ENCODE assay signal across 8 mouse cellular contexts in the genomic region with DNA sequence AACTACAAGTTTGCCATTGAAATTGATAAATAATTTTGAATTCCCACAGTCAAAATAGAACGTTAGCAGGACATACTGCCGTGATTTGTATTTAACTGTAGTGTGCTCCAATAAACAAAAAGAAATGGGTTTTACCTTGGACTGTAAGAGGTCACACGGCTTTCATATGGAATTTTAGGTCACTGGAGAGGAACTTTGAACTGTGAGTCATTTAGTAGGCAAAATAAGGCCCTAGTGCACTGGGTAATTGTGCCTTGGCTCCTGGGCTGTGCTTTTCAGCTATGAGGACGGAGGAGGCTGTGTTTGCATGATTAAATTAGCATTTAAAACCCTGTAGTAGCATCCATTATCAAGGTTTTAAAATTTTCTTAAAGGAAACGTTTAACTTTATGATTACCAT. TPM values are rescaled to one million over a fixed set of nuclear protein-coding genes. Genes with fewer than 3 reads are reported as not detected.
DNase-seq lines count a peak whose midpoint lies in the region; ATAC-seq lines count a peak whose summit lies in the region.

No protein-coding gene starts in this region.

- no peaks in the 10 kb centered on the region for H3K36me3 ChIP-seq in neural tube, embryonic 11.5 days (ENCODE audit: control insufficient read depth, insufficient read depth, low read length)
- no peaks in the 10 kb centered on the region for H3K36me3 ChIP-seq in limb, embryonic 13.5 days
- no peaks in the 10 kb centered on the region for H3K36me3 ChIP-seq in stomach, embryonic 15.5 days

- 20% methylated on average over 5 of the region's 5 CpGs for WGBS in neural tube, embryonic 11.5 days
- 30% methylated on average over 5 of the region's 5 CpGs for WGBS in limb, embryonic 13.5 days
- 40% methylated on average over 5 of the region's 5 CpGs for WGBS in stomach, embryonic 15.5 days

- peak overlapping the region; percentile 89 for H3K4me3 ChIP-seq in neural tube, embryonic 11.5 days (ENCODE audit: low read depth, low read length)
- peak overlapping the region; percentile 91 for H3K4me3 ChIP-seq in limb, embryonic 13.5 days
- peak overlapping the region; percentile 88 for H3K4me3 ChIP-seq in stomach, embryonic 15.5 days (replicated peaks)

- peak; percentile 16 for DNase-seq in embryo, embryonic 10 days (ENCODE audit: low spot score)
- no peak for DNase-seq in embryo, embryonic 10.5 days (ENCODE audit: low spot score)
- DNase-seq in neural tube, embryonic 11.5 days (ENCODE audit: low spot score) = no peak
- DNase-seq in neural tube, embryonic 10.5 days (ENCODE audit: extremely low spot score, low spot score) = no peak
- no peak for DNase-seq in thymus, postnatal 25 days

- no peaks in the 10 kb centered on the region for H3K27me3 ChIP-seq in neural tube, embryonic 11.5 days (ENCODE audit: control insufficient read depth, insufficient read depth, low read length)
- peaks cover 10% of the 10 kb centered on the region for H3K27me3 ChIP-seq in limb, embryonic 13.5 days
- H3K27me3 ChIP-seq in stomach, embryonic 15.5 days (replicated peaks) = no peaks in the 10 kb centered on the region

- H3K4me1 ChIP-seq in neural tube, embryonic 11.5 days (ENCODE audit: control insufficient read depth, insufficient read depth, low read length) = no peaks in the 10 kb centered on the region
- H3K4me1 ChIP-seq in limb, embryonic 13.5 days = peaks cover 8% of the 10 kb centered on the region
- no peaks in the 10 kb centered on the region for H3K4me1 ChIP-seq in stomach, embryonic 15.5 days

- peak overlapping the region; percentile 86 for H3K4me2 ChIP-seq in neural tube, embryonic 11.5 days (ENCODE audit: low read depth)
- H3K4me2 ChIP-seq in limb, embryonic 13.5 days (replicated peaks) = peak overlapping the region; percentile 98
- H3K4me2 ChIP-seq in stomach, embryonic 15.5 days = peak overlapping the region; percentile 92

- no peak for ATAC-seq in neural tube, embryonic 11.5 days (ENCODE audit: insufficient read depth, low FRiP score, low TSS enrichment)
- no peak for ATAC-seq in limb, embryonic 13.5 days (ENCODE audit: low FRiP score, low read depth)
- ATAC-seq in stomach, embryonic 15.5 days (ENCODE audit: insufficient read depth, low FRiP score, low read depth) = no peak
- no peak for ATAC-seq in monocyte, adult 5-6 weeks (replicated peaks; ENCODE audit: insufficient number of reproducible peaks, low FRiP score, low TSS enrichment, poor library complexity, severe bottlenecking)

- H3K27ac ChIP-seq in neural tube, embryonic 11.5 days (ENCODE audit: low read depth, low read length) = no peak overlapping the region
- H3K27ac ChIP-seq in limb, embryonic 13.5 days = no peak overlapping the region
- H3K27ac ChIP-seq in stomach, embryonic 15.5 days = no peak overlapping the region

- no peak overlapping the region for H3K9ac ChIP-seq in neural tube, embryonic 11.5 days (ENCODE audit: low read length)
- no peak overlapping the region for H3K9ac ChIP-seq in limb, embryonic 13.5 days
- H3K9ac ChIP-seq in stomach, embryonic 15.5 days = no peak overlapping the region

- H3K9me3 ChIP-seq in neural tube, embryonic 11.5 days (ENCODE audit: control insufficient read depth, low read length) = no peaks in the 10 kb centered on the region
- H3K9me3 ChIP-seq in limb, embryonic 13.5 days = no peaks in the 10 kb centered on the region
- no peaks in the 10 kb centered on the region for H3K9me3 ChIP-seq in stomach, embryonic 15.5 days

RNA-seq across cellular contexts. Expression of a gene that starts 3.0 kb away (rescaled TPM):
- polyA plus RNA-seq in neural tube, embryonic 11.5 days (2014; fragmentation: Nextera tagmentation; extraction: Ambion mirVana) = 5.2 and 6.9 TPM in 2 replicates
- polyA plus RNA-seq in limb, embryonic 13.5 days (2015; fragmentation: Nextera tagmentation; extraction: Ambion mirVana) = 1.7 and 2.7 TPM in 2 replicates
- 2.7 and 3.0 TPM in 2 replicates for polyA plus RNA-seq in stomach, embryonic 15.5 days (2015; fragmentation: Nextera tagmentation; extraction: Ambion mirVana)
- 14.3 to 23.1 TPM (median 15.2 TPM) in 3 replicates for total RNA-seq in monocyte, adult 5-6 weeks (2017)
